Mouse (Mus musculus) forebrain, postnatal 0 days (tissue): ENCODE data around the gene Moxd2. TPM values are rescaled to one million over a fixed set of nuclear protein-coding genes. Genes with fewer than 3 reads are reported as not detected.

Experiments
- ATAC-seq: fragments of 200-750 bp; cut with Nextera tagmentation; 2 replicates; pipeline ENCODE4 v1.8.0; 2017; ENCODE audit warnings: mild to moderate bottlenecking, moderate library complexity
- DNase-seq: peaks from one replicate; pipeline ENCODE4 v3.0.0-alpha.2; 2015
- H3K27ac ChIP-seq: fragments of 300-500 bp; sonication (generic); 2 replicates; pipeline ENCODE4 v1.5.1; 2014; ENCODE audit warnings: low read depth, mild to moderate bottlenecking, antibody characterized with exemption, low read length, moderate library complexity, mixed read lengths
- H3K27me3 ChIP-seq: fragments of 300-500 bp; sonication (generic); 2 replicates; pipeline ENCODE4 v1.6.1; 2014; ENCODE audit warnings: mild to moderate bottlenecking, low read length, mixed read lengths; ENCODE audit not compliant: insufficient read depth
- H3K36me3 ChIP-seq: fragments of 300-500 bp; sonication (generic); 2 replicates; pipeline ENCODE4 v1.6.1; 2014; ENCODE audit warnings: mild to moderate bottlenecking, moderate library complexity; ENCODE audit not compliant: insufficient read depth
- H3K4me1 ChIP-seq: fragments of 300-500 bp; sonication (generic); 2 replicates; pipeline ENCODE4 v1.6.1; 2014; ENCODE audit warnings: antibody characterized with exemption; ENCODE audit not compliant: insufficient read depth
- H3K4me2 ChIP-seq: fragments of 300-500 bp; sonication (generic); 2 replicates; pipeline ENCODE4 v1.6.1; 2014; ENCODE audit warnings: low read depth, mild to moderate bottlenecking, moderate library complexity
- H3K4me3 ChIP-seq: fragments of 300-500 bp; sonication (generic); 2 replicates; pipeline ENCODE4 v1.5.1; 2014; ENCODE audit warnings: low read depth, low read length, mixed read lengths
- H3K9ac ChIP-seq: fragments of 300-500 bp; sonication (generic); 2 replicates; pipeline ENCODE4 v1.6.1; 2014; ENCODE audit warnings: mild to moderate bottlenecking
- H3K9me3 ChIP-seq: fragments of 300-500 bp; sonication (generic); 2 replicates; pipeline ENCODE4 v1.6.1; 2016; ENCODE audit warnings: low read length
- CTCF ChIP-seq: sonication (generic); IDR thresholded peaks from 2 replicates; pipeline ENCODE4 v1.5.1; 2016; ENCODE audit warnings: antibody characterized with exemption, control low read depth, low read depth
- WGBS: fragments of 180-500 bp; shearing (Covaris S2); extraction: QIAGEN DNeasy Blood & Tissue Kit; methylation state at CpG from one replicate; pipeline ENCODE4 v1.1.7; 2014; 5-methylcytosine and 5-hydroxymethylcytosine counted together
- polyA plus RNA-seq: library from polyadenylated mRNA; unstranded; fragments of >200 nt; fragmentation: Nextera tagmentation; extraction: Ambion mirVana; gene quantifications from 2 replicates; pipeline ENCODE4 v1.2.1, GENCODE M21; 2015
- total RNA-seq: library from RNA; depleted of rRNA; stranded (reverse); fragments of >200 nt; gene quantifications from 2 replicates; pipeline ENCODE4 v1.2.3, GENCODE M21; 2014; rRNA removed

Moxd2 gene
- not detected in 2 replicates for total RNA-seq
- polyA plus RNA-seq = not detected in 2 replicates

DNA sequence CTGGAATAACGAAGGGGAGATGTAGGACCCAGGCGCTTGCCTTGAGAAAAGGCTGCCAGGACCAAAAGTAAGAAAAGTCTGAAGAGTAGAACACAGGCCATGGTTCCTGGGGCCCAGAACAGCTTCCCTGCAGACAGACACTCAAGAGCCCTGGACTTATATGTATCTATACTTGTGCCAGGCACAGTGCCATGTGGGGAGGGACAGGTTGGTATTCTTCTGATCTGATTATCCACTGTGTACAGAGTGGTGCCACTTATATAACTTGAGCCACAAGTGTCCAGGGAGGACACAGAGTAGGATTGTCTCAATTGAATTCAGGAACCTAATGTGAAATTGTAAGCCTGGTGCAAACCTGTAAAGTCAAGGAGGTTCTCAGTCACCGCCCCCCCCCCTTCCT lies at the start of gene Moxd2:
Gene Moxd2, minus strand, starts transcription at position 101 of the 400 bp plus-strand sequence.
- no peaks in the 10 kb centered on the region for H3K9me3 ChIP-seq
- no peak within 1 kb of the TSS for H3K9ac ChIP-seq
- no peak for DNase-seq
- ATAC-seq = no peak
- H3K36me3 ChIP-seq = no peaks in the 10 kb centered on the region
- WGBS = 90% methylated on average over 3 of the region's 3 CpGs
- H3K27ac ChIP-seq = no peak within 1 kb of the TSS
- H3K27me3 ChIP-seq = no peaks in the 10 kb centered on the region
- TF ChIP-seq CTCF = no peak
- no peak within 1 kb of the TSS for H3K4me3 ChIP-seq
- H3K4me1 ChIP-seq = no peaks in the 10 kb centered on the region
- H3K4me2 ChIP-seq = no peak within 1 kb of the TSS

DNA sequence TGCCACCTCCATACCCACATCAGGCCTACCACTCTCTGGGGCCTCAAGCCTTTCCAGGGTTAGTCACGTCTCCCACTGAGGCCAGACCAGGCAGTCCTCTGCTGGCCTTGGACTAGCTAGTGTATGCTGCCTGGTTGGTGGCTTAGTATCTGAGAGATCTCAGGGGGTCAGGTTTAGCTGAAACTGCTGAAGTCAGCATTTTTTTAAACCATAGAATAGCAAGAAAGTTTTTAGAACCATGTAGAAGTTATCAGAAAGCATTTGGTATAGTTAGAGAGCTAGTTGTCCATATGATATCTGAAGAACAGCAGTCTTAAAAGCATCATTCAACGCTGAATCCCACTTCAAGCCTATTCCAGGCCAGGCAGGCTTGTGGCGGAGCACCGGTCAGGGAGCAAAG lies 32.7 kb upstream of the Moxd2 start:
- Histone ChIP-seq H3K27me3 (no peaks in the 10 kb centered on the region), H3K4me2 (no peak overlapping the region), H3K36me3 (no peaks in the 10 kb centered on the region), H3K27ac (no peak overlapping the region), H3K9ac (no peak overlapping the region), H3K4me3 (no peak overlapping the region), H3K9me3 (no peaks in the 10 kb centered on the region), H3K4me1 (no peaks in the 10 kb centered on the region)
- no peak for DNase-seq
- 86% methylated on average over 4 of the region's 4 CpGs for WGBS
- TF ChIP-seq CTCF = no peak
- no peak for ATAC-seq

DNA sequence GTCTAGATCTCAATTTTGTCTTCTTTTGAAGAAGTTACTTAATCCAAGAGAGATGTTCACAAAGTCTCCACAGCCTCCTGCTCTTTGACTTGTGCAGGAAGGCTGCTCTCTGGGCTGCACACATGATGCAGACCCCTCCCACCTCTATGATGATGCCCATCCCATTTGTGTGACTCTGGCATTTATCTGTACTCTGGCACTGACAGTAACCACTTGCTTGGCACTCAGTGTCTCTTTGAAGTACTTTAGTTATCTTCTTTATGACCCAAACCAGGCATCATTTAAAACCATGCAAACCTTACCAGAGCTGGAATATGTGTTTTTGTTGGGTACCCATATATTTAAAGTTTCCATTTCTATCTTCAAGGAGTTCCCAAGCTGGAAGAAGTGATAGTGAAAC lies 13.0 kb upstream of the Moxd2 start, which contains the start of gene Prss58:
Gene Prss58, minus strand, starts transcription at position 101 of the 400 bp plus-strand sequence.
- Histone ChIP-seq H3K27me3 (no peaks in the 10 kb centered on the region), H3K4me1 (no peaks in the 10 kb centered on the region), H3K27ac (no peak within 1 kb of the TSS), H3K36me3 (no peaks in the 10 kb centered on the region), H3K9ac (no peak within 1 kb of the TSS), H3K4me2 (no peak within 1 kb of the TSS), H3K4me3 (no peak within 1 kb of the TSS), H3K9me3 (no peaks in the 10 kb centered on the region)
- ATAC-seq = no peak
- DNase-seq = no peak
- TF ChIP-seq CTCF = no peak

DNA sequence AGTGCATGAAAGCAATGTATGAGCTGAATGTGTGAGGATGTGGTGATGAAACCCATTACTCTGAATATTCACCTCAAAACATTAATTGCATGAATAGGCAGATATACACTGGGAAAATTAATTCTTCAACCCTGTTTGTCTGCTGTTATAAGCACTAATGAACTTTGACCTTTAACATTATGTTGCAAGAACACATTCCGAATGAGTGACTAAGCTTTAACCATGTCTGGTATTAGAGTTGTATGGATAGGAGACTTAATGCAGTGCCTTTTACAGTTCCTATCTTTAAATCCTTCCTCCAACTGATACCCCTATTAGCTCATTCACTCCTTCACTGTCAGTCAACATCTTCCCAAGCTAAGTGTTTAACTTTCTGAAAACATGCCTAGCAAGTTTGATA lies 7.4 kb upstream of the Moxd2 start:
- Histone ChIP-seq H3K4me1 (no peaks in the 10 kb centered on the region), H3K27me3 (no peaks in the 10 kb centered on the region), H3K27ac (no peak overlapping the region), H3K4me2 (no peak overlapping the region), H3K36me3 (no peaks in the 10 kb centered on the region), H3K9me3 (no peaks in the 10 kb centered on the region), H3K4me3 (no peak overlapping the region), H3K9ac (no peak overlapping the region)
- no peak for TF ChIP-seq CTCF
- DNase-seq (no peak), ATAC-seq (no peak)
- WGBS = 83% methylated on average over 1 of the region's 1 CpGs

DNA sequence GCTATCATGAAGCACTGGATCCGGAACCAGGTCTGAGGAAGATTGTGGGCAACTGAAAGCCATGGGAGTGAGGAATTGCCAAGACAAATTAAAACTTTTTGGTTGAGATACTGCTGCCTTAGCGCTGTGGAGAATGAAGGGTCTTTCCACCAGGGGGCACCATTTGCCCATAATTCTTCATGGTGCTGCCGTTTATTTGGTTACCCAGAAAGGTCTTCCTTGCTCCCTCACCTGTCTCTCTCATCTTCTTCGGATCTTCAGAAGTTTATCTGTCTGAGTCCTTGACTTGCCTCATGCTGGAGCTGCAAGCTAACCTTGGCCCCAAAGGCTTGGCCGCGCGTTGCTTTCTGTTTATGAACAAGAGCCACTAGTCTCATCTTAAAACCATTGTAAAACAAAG lies 6.3 kb upstream of the Moxd2 start:
- no peak overlapping the region for H3K27ac ChIP-seq
- no peak overlapping the region for H3K4me2 ChIP-seq
- TF ChIP-seq CTCF = no peak; the same call in 1 of the 2 replicates
- H3K4me3 ChIP-seq = no peak overlapping the region
- DNase-seq = no peak
- H3K9me3 ChIP-seq = no peaks in the 10 kb centered on the region
- no peaks in the 10 kb centered on the region for H3K36me3 ChIP-seq
- WGBS = 46% methylated on average over 7 of the region's 7 CpGs
- no peak for ATAC-seq
- no peaks in the 10 kb centered on the region for H3K27me3 ChIP-seq
- H3K9ac ChIP-seq = no peak overlapping the region
- no peaks in the 10 kb centered on the region for H3K4me1 ChIP-seq

DNA sequence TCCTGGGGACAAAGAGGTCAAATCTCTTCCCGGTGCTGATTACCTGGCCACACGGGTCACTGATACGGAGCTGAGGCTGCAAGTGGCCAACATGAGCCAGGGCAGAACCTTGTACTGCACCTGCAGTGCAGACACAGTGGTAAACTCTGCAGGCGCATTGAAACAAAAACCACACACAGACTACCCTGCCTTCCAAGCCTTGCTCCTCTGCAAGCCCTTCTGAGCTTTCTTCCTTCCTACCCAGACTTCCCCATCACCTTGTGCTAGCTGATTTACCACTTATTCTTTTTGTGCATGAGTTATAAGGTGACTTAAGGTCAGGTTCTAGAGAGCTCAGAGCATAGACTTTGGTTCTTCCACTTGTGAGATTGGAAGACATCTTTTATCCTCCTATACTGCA lies 4.5 kb upstream of the Moxd2 start:
- no peak overlapping the region for H3K4me2 ChIP-seq
- no peaks in the 10 kb centered on the region for H3K36me3 ChIP-seq
- TF ChIP-seq CTCF = no peak
- WGBS = 74% methylated on average over 4 of the region's 4 CpGs
- no peak overlapping the region for H3K4me3 ChIP-seq
- no peaks in the 10 kb centered on the region for H3K9me3 ChIP-seq
- ATAC-seq (no peak), DNase-seq (no peak)
- H3K27ac ChIP-seq = no peak overlapping the region
- H3K27me3 ChIP-seq = no peaks in the 10 kb centered on the region
- no peak overlapping the region for H3K9ac ChIP-seq
- no peaks in the 10 kb centered on the region for H3K4me1 ChIP-seq

DNA sequence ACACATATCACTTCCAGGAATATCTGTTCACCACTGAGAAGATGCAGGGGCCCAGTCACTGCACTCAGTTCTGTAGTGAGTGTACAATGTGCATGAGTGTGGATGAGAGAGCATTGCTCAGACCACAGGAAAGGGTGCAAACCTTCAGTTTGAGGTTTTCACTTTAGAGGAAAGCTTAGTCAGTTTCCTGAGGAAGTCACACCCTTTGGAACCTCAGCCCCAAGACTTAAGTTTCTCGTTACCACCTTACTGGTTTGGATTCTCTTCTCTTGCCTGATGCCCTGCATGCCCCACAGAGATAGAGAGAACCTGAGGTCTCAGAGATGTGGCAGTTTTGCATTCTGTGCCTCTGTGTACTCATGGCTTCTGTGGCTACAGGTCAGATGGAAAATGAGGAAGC lies 3.7 kb upstream of the Moxd2 start:
- H3K4me2 ChIP-seq = no peak overlapping the region
- ATAC-seq = no peak
- WGBS = 73% methylated on average over 1 of the region's 1 CpGs
- no peaks in the 10 kb centered on the region for H3K36me3 ChIP-seq
- H3K4me1 ChIP-seq = no peaks in the 10 kb centered on the region
- no peaks in the 10 kb centered on the region for H3K9me3 ChIP-seq
- H3K4me3 ChIP-seq = no peak overlapping the region
- DNase-seq = no peak
- no peaks in the 10 kb centered on the region for H3K27me3 ChIP-seq
- TF ChIP-seq CTCF = no peak
- H3K27ac ChIP-seq = no peak overlapping the region
- H3K9ac ChIP-seq = no peak overlapping the region

DNA sequence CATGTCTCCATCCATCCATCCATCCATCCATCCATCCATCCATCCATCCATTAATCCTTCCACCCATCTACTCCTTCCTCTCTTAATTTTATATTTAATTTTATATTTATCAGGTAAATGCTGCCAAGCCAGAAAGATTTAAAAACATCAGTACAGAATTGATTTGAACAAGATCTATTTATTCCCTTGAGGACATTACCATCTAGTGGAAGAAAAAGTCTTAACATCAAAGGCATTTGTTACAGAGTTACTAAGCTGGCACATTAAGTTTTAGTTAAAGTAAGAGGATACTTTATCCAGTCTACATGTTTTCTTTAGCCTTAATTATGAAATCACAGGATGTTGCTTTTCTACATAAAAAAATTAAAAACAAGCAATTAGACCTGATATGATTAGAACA lies 42.0 kb downstream of the Moxd2 start:
- Histone ChIP-seq H3K9ac (no peak overlapping the region), H3K4me1 (no peaks in the 10 kb centered on the region), H3K4me3 (no peak overlapping the region), H3K9me3 (no peaks in the 10 kb centered on the region), H3K27me3 (no peaks in the 10 kb centered on the region), H3K4me2 (no peak overlapping the region), H3K36me3 (no peaks in the 10 kb centered on the region), H3K27ac (no peak overlapping the region)
- ATAC-seq (peak; percentile 47; the same call in 1 of the 2 replicates), DNase-seq (peak; percentile 8)
- peak; percentile 24; the same call in 1 of the 2 replicates for TF ChIP-seq CTCF

Other genes with a start within 250 kb of the Moxd2 start
- gene Prss58, start 12.9 kb upstream of the Moxd2 start, total RNA-seq = not detected in 2 replicates
- gene Prss58, start 12.9 kb upstream of the Moxd2 start, polyA plus RNA-seq = not detected in 2 replicates
- not detected in 2 replicates for gene 1700074P13Rik, start 53.1 kb upstream of the Moxd2 start, total RNA-seq
- not detected in 2 replicates for gene 1700074P13Rik, start 53.1 kb upstream of the Moxd2 start, polyA plus RNA-seq
- not detected in 2 replicates for gene Gm4744, start 64.4 kb upstream of the Moxd2 start, total RNA-seq
- gene Gm4744, start 64.4 kb upstream of the Moxd2 start, polyA plus RNA-seq = not detected in 2 replicates
- gene 1810009J06Rik, start 77.3 kb upstream of the Moxd2 start, total RNA-seq = not detected in 2 replicates
- gene 1810009J06Rik, start 77.3 kb upstream of the Moxd2 start, polyA plus RNA-seq = not detected in 2 replicates
- gene Gm2663, start 112.0 kb upstream of the Moxd2 start, total RNA-seq = not detected in 2 replicates
- not detected in 2 replicates for gene Gm2663, start 112.0 kb upstream of the Moxd2 start, polyA plus RNA-seq
- gene 2210010C04Rik, start 148.0 kb upstream of the Moxd2 start, total RNA-seq = not detected in 2 replicates
- gene 2210010C04Rik, start 148.0 kb upstream of the Moxd2 start, polyA plus RNA-seq = not detected in 2 replicates